Mouse (Mus musculus) layer of hippocampus, adult 2 months (tissue): ENCODE data around the gene Cst8. TPM values are rescaled to one million over a fixed set of nuclear protein-coding genes. Genes with fewer than 3 reads are reported as not detected.
A peak's percentile ranks its signal among the peaks of the same experiment; 100 is the strongest.

Experiments used
- DNase-seq, 2 experiments: peaks; one replicate each; pipeline ENCODE4 v3.0.0; 2022; ENCODE audit warnings: low spot score in 2 of 2
- H3K27ac ChIP-seq: fragments of 200-600 bp; 2 replicates; pipeline ENCODE4 v1.8.1; 2022
- H3K4me3 ChIP-seq: fragments of 200-600 bp; 2 replicates; pipeline ENCODE4 v1.8.1; 2022; ENCODE audit warnings: mild to moderate bottlenecking
- CTCF ChIP-seq: fragments of 200-600 bp; conservative IDR thresholded peaks from 2 replicates; pipeline ENCODE4 v1.8.1; 2022; ENCODE audit warnings: antibody characterized with exemption, mild to moderate bottlenecking, moderate library complexity
- total RNA-seq, 2 experiments: library from RNA; stranded (reverse); gene quantifications; 2 replicates each; pipeline ENCODE4 v1.2.3; 2021

The Cst8 gene
- total RNA-seq, 2 experiments from 2014 or later, result not detected

GRCm38 (mm10) chr2:148838075-148838777, 39.6 kb downstream of the Cst8 start:
- DNase-seq, result no peak
- H3K4me3 ChIP-seq, result no peak overlapping the region
- no peak for TF ChIP-seq CTCF
- no peak overlapping the region for H3K27ac ChIP-seq

- no peak for DNase-seq
- no peak overlapping the region for H3K4me3 ChIP-seq
- TF ChIP-seq CTCF, result no peak
- no peak overlapping the region for H3K27ac ChIP-seq
Observed at GRCm38 (mm10) chr2:148839224-148839623, 40.6 kb downstream of the Cst8 start.

- peak overlapping the region; percentile 33 for H3K4me3 ChIP-seq
- DNase-seq, result peak; percentile 77 to 81
- peak overlapping the region; percentile 67 for H3K27ac ChIP-seq
- TF ChIP-seq CTCF, result peak; percentile 89
Observed at GRCm38 (mm10) chr2:148851116-148851906, 52.7 kb downstream of the Cst8 start.

Other genes starting within 250 kb of the Cst8 start
- 10 to 100 TPM; 12.0 to 14.3 TPM for gene Nxt1, start 126.2 kb upstream of the Cst8 start, total RNA-seq
- 10 to 100 TPM; 29.1 to 33.3 TPM for gene Gzf1, start 117.8 kb upstream of the Cst8 start, total RNA-seq
- gene Napb, start 66.3 kb upstream of the Cst8 start, total RNA-seq, result 100 to 1,000 TPM; 294 to 323 TPM
- under 1 TPM; 0.69 to 0.83 TPM for gene Cstl1, start 48.4 kb upstream of the Cst8 start, total RNA-seq
- gene Cst11, start 27.3 kb upstream of the Cst8 start, total RNA-seq, result not detected
- not detected for gene 8030411F24Rik, start 16.8 kb upstream of the Cst8 start, total RNA-seq
- 1 to 10 TPM; 3.3 to 4.4 TPM for gene Cst12, start 9.4 kb upstream of the Cst8 start, total RNA-seq
- gene Cst13, start 21.3 kb downstream of the Cst8 start, total RNA-seq, result not detected
- gene Cst9, start 36.4 kb downstream of the Cst8 start, total RNA-seq, result not detected
- not detected for gene 9230104L09Rik, start 66.3 kb downstream of the Cst8 start, total RNA-seq
- gene Cst3, start 76.9 kb downstream of the Cst8 start, total RNA-seq, result 1,000 to 10,000 TPM; 2,176 to 2,304 TPM
- not detected for gene Gm1330, start 204.5 kb downstream of the Cst8 start, total RNA-seq
- gene Gm10750, start 218.5 kb downstream of the Cst8 start, total RNA-seq, result not detected